Mouse (Mus musculus) central nervous system, embryonic 18 days (tissue): ENCODE measurements around the gene Ammecr1. TPM values are rescaled to one million over a fixed set of nuclear protein-coding genes. Genes with fewer than 3 reads are reported as not detected.

Experiments used
- polyA plus RNA-seq: library from polyadenylated mRNA; depleted of rRNA; stranded (reverse); fragments of >200 nt; gene quantifications from 2 replicates; pipeline ENCODE4 v1.2.3, GENCODE M21; 2012; rRNA removed

Gene Ammecr1
- 1.9 and 2.0 TPM in 2 replicates for polyA plus RNA-seq

DNA sequence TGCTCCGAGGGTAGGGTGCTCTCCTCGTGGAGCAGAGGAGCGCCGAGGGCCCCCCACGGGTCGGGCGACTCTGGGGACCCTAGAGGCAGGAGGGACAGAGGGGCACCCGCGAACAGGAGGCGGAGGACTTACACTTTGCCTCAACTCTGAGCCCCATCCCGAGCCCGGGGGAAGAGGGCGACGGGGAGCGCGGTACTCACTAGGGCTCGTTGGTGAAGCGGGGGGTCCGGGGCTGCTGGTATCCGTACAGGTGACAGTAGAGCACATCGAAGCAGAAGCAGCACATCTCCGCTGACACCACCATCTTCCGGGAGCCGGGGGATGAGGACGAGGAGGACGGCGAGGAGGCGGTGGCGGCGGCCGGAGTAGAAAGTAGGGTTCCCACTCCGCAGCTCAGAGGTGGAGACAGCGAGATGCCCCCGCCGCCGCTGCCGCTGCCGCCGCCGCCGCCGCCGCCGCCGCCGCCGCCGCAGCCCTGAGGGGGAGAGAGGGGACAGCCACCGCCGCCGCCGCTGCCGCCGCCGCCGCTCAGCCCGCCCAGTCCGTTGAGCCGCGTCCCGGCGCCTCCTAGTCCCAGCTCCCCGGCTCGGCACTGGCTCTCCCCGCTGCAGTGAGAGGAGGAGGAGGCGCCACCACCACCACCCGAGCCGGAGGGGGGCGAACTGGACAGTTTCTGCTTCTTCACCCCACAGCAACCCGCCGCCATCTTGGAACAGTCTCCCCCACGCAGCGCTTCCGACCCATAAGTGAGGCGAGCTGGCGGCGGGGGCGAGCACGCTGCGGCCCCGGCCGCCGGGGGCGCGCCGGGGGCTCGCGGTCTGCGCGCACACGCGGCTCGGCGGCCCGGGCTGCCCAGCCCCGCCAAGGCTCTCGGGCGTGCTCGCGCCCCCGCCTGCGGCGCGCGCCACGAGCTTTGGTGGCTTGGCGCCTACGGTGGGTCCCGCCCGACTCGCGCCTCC is at the start of gene Ammecr1:
TSS of gene Ammecr1 (minus strand) at position 721 of the 959 bp plus-strand sequence.

Other genes starting within 250 kb of the Ammecr1 start
- gene Rtl9, start 132.9 kb upstream of the Ammecr1 start, polyA plus RNA-seq = 1.1 and 1.4 TPM in 2 replicates